Mouse (Mus musculus) liver, adult 2 months (tissue): ENCODE measurements around the gene Col23a1.

ENCODE experiments used
- CTCF ChIP-seq: fragments of 200-500 bp; IDR thresholded peaks from 2 replicates; pipeline ENCODE4 v1.5.1; 2011; ENCODE audit warnings: low read depth, low read length, control low read depth
- POLR2A ChIP-seq: fragments of 200-500 bp; IDR thresholded peaks from 2 replicates; pipeline ENCODE4 v1.6.1; 2011; ENCODE audit warnings: low read length, control low read depth; ENCODE audit not compliant: insufficient read depth; ENCODE audit errors: extremely low read depth

DNA sequence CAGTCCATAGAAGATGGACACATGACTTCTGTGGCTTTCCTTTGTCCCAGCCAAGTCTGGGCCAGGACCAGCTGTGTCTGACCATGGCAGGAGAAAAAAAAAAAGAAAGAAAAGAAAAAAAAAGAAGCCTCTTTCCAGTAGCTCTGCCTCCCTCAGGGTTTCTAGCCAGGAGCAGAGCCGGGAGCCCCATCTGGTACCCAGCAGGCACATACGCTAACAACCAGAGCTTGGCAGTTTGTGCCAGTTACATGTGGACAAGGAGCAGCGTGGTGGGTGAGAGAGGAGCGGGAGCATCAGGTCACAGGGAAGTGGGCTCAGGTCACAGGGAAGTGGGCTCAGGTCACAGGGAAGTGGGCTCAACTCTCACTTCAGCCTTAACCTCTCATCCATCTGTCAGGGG, 286.7 kb downstream of the Col23a1 start:
- no peak for TF ChIP-seq POLR2A
- TF ChIP-seq CTCF = no peak
